Mouse (Mus musculus) brain, embryonic 14.5 days (tissue): Measurements from ENCODE around the gene Nid1.
"Not testable (repeated sequence)": the region's sequence is repeated elsewhere in the genome, so short reads cannot be mapped to it uniquely, and the experiment has no call there.

Source experiments
- CTCF ChIP-seq: fragments of 200-500 bp; IDR thresholded peaks from 2 replicates; pipeline ENCODE4 v1.5.1; 2012; ENCODE audit warnings: inconsistent platforms, mild to moderate bottlenecking, moderate library complexity, borderline replicate concordance; ENCODE audit not compliant: insufficient read depth, insufficient read length; ENCODE audit errors: extremely low read depth
- POLR2A ChIP-seq: fragments of 200-500 bp; IDR thresholded peaks from 2 replicates; pipeline ENCODE4 v1.6.1; 2012; ENCODE audit warnings: mild to moderate bottlenecking, inconsistent platforms, borderline replicate concordance; ENCODE audit not compliant: poor library complexity, insufficient read depth, insufficient read length, severe bottlenecking; ENCODE audit errors: extremely low read depth

DNA sequence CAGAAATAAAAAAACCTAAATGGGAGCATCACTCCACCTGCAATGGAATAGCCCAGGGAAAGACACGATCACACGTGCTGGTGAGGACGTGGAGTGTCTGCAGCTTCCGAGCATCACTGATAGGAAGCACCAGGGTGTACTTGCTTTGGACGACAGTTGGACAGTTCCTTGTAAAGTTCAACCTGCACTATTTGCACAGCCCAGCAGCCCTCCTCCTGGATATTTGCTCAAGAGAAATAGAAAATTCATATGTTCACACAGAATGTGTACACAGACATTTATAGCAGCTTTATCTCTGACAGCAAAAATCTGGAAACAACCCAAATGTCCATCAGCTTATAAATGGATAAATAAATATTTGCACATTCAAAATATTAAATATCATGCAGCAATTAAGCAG lies 14.1 kb upstream of the Nid1 start:
- TF ChIP-seq POLR2A, CTCF: not testable (repeated sequence)
